Comparison of ENCODE assay signal across 24 mouse cellular contexts in genomic region chr19:43451563-43451962, GRCm38 (mm10). TPM values are rescaled to one million over a fixed set of nuclear protein-coding genes. Genes with fewer than 3 reads are reported as not detected.
"Had no signal": no experiment of that assay in that cellular context is flagged by ENCODE, and none has a peak within 500 bp of the region (broad histone marks: within the 10 kb centered on the region; RNA-seq: fewer than 3 reads in every experiment).

No protein-coding gene starts in this region.

- H3K27ac ChIP-seq: heart, embryonic 13.5 days; heart, embryonic 15.5 days; hindbrain, embryonic 13.5 days; hindbrain, embryonic 15.5 days; hindbrain, postnatal 0 days; kidney, embryonic 15.5 days; limb, embryonic 10.5 days; limb, embryonic 12.5 days; liver, embryonic 13.5 days; liver, embryonic 15.5 days had no signal

- H3K27me3 ChIP-seq: hindbrain, embryonic 13.5 days; hindbrain, embryonic 15.5 days; limb, embryonic 12.5 days; liver, embryonic 15.5 days had no signal

- ATAC-seq: hindbrain, postnatal 0 days; intestine, embryonic 16.5 days; liver, postnatal 0 days had no signal

- H3K4me2 ChIP-seq: heart, embryonic 11.5 days; heart, embryonic 13.5 days; heart, embryonic 15.5 days; hindbrain, embryonic 13.5 days; hindbrain, embryonic 15.5 days; kidney, embryonic 15.5 days; limb, embryonic 12.5 days; liver, embryonic 11.5 days; liver, embryonic 13.5 days; liver, embryonic 15.5 days had no signal

- H3K9ac ChIP-seq: heart, embryonic 13.5 days; heart, embryonic 15.5 days; hindbrain, embryonic 13.5 days; hindbrain, embryonic 15.5 days; kidney, embryonic 15.5 days; limb, embryonic 12.5 days; liver, embryonic 13.5 days; liver, embryonic 15.5 days; liver, postnatal 0 days had no signal

- H3K4me1 ChIP-seq: heart, embryonic 13.5 days; heart, embryonic 15.5 days; hindbrain, embryonic 13.5 days; hindbrain, embryonic 15.5 days; kidney, embryonic 15.5 days; limb, embryonic 10.5 days; limb, embryonic 12.5 days had no signal

- H3K4me3 ChIP-seq: heart, embryonic 13.5 days; heart, embryonic 15.5 days; hindbrain, embryonic 13.5 days; hindbrain, embryonic 15.5 days; kidney, embryonic 15.5 days; limb, embryonic 10.5 days; limb, embryonic 12.5 days; liver, embryonic 13.5 days; liver, embryonic 15.5 days had no signal

- H3K36me3 ChIP-seq: heart, embryonic 13.5 days; heart, embryonic 15.5 days; hindbrain, embryonic 13.5 days; hindbrain, embryonic 15.5 days; kidney, embryonic 15.5 days; limb, embryonic 10.5 days; limb, embryonic 12.5 days; liver, embryonic 13.5 days; liver, embryonic 15.5 days had no signal

- DNase-seq: gastrocnemius, postnatal 14 days; gastrocnemius, postnatal 36 days; heart, adult 18-20 months; heart, postnatal 14 days; heart, postnatal 36 days; kidney, postnatal 10 days; kidney, postnatal 25 days; kidney, postnatal 4 days; liver; liver, embryonic 13.5 days; liver, postnatal 0 days had no signal

- H3K9me3 ChIP-seq: heart, embryonic 13.5 days; heart, embryonic 15.5 days; hindbrain, embryonic 13.5 days; hindbrain, embryonic 15.5 days; kidney, embryonic 15.5 days; limb, embryonic 10.5 days; limb, embryonic 12.5 days; liver, embryonic 13.5 days; liver, embryonic 15.5 days had no signal

RNA-seq across cellular contexts. Expression of gene Cnnm1, which starts 11.3 kb away (rescaled TPM):
- total RNA-seq: gastrocnemius, postnatal 36 days; heart, postnatal 36 days; hematopoietic stem cell, adult 5-6 weeks had no signal
